Mouse (Mus musculus) midbrain, postnatal 0 days (tissue): ENCODE measurements at regions not wholly inside any gene's neighbourhood (a gene's known extent, or its start where the extent isn't known, plus 50 kb on each side); places are given as distances from the start of the nearest gene placed in this dataset.

Source experiments
- ATAC-seq: fragments of 200-750 bp; cut with Nextera tagmentation; 2 replicates; pipeline ENCODE4 v1.8.0; 2017; ENCODE audit warnings: moderate number of reproducible peaks, mild to moderate bottlenecking, moderate TSS enrichment, moderate library complexity; ENCODE audit not compliant: low FRiP score
- DNase-seq: peaks from one replicate; pipeline ENCODE4 v3.0.0-alpha.2; 2015; ENCODE audit warnings: low spot score
- H3K27ac ChIP-seq: fragments of 300-500 bp; sonication (generic); 2 replicates; pipeline ENCODE4 v1.5.1; 2014; ENCODE audit warnings: low read depth, mild to moderate bottlenecking, low read length, mixed read lengths
- H3K27me3 ChIP-seq: fragments of 300-500 bp; sonication (generic); 2 replicates; pipeline ENCODE4 v1.6.1; 2014; ENCODE audit warnings: low read length, control low read depth, mixed read lengths; ENCODE audit not compliant: insufficient read depth
- H3K36me3 ChIP-seq: fragments of 300-500 bp; sonication (generic); 2 replicates; pipeline ENCODE4 v1.6.1; 2014; ENCODE audit warnings: low read length, control low read depth, mixed read lengths; ENCODE audit not compliant: insufficient read depth
- H3K4me1 ChIP-seq: fragments of 300-500 bp; sonication (generic); 2 replicates; pipeline ENCODE4 v1.6.1; 2014; ENCODE audit warnings: mild to moderate bottlenecking, control low read depth, antibody characterized with exemption, low read length, mixed read lengths; ENCODE audit not compliant: insufficient read depth
- H3K4me2 ChIP-seq: fragments of 300-500 bp; sonication (generic); 2 replicates; pipeline ENCODE4 v1.6.1; 2014; ENCODE audit warnings: low read depth, mild to moderate bottlenecking, low read length, mixed read lengths; ENCODE audit not compliant: poor library complexity, severe bottlenecking
- H3K4me3 ChIP-seq: fragments of 300-500 bp; sonication (generic); 2 replicates; pipeline ENCODE4 v1.5.1; 2014; ENCODE audit warnings: low read depth, mild to moderate bottlenecking, low read length, moderate library complexity
- H3K9ac ChIP-seq: fragments of 300-500 bp; sonication (generic); replicated peaks from 2 replicates; pipeline ENCODE4 v1.6.1; 2014; ENCODE audit warnings: mild to moderate bottlenecking, low read length, moderate library complexity, mixed read lengths; ENCODE audit not compliant: poor library complexity, severe bottlenecking
- H3K9me3 ChIP-seq: fragments of 300-500 bp; sonication (generic); 2 replicates; pipeline ENCODE4 v1.6.1; 2016; ENCODE audit warnings: low read length, control low read depth
- CTCF ChIP-seq: IDR thresholded peaks from 2 replicates; pipeline ENCODE4 v1.5.1; 2016; ENCODE audit warnings: antibody characterized with exemption, mild to moderate bottlenecking
- WGBS: fragments of 180-500 bp; shearing (Covaris S2); extraction: QIAGEN DNeasy Blood & Tissue Kit; methylation state at CpG from one replicate; pipeline ENCODE4 v1.1.7; 2014; 5-methylcytosine and 5-hydroxymethylcytosine counted together

- DNase-seq (no peak), ATAC-seq (no peak)
- Histone ChIP-seq H3K9ac (no peak overlapping the region), H3K4me3 (no peak overlapping the region), H3K4me2 (no peak overlapping the region), H3K9me3 (no peaks in the 10 kb centered on the region), H3K4me1 (peaks cover 3% of the 10 kb centered on the region; the same call in 1 of the 2 replicates), H3K36me3 (no peaks in the 10 kb centered on the region), H3K27ac (no peak overlapping the region), H3K27me3 (no peaks in the 10 kb centered on the region)
- TF ChIP-seq CTCF = no peak
- 69% methylated on average over 7 of the region's 7 CpGs for WGBS
These were observed 120.1 kb upstream of the Smad3 start for GRCm38 (mm10) chr9:63877864-63878263.

GRCm38 (mm10) chr9:63876886-63877285 is 119.1 kb upstream of the Smad3 start:
- H3K9ac ChIP-seq = no peak overlapping the region
- H3K27me3 ChIP-seq = no peaks in the 10 kb centered on the region
- H3K4me2 ChIP-seq = no peak overlapping the region
- no peaks in the 10 kb centered on the region for H3K9me3 ChIP-seq
- no peaks in the 10 kb centered on the region for H3K36me3 ChIP-seq
- WGBS = 49% methylated on average over 13 of the region's 13 CpGs
- H3K4me3 ChIP-seq = no peak overlapping the region
- peaks cover 3% of the 10 kb centered on the region; the same call in 1 of the 2 replicates for H3K4me1 ChIP-seq
- no peak overlapping the region for H3K27ac ChIP-seq
- DNase-seq (no peak), ATAC-seq (no peak)
- TF ChIP-seq CTCF = no peak

- DNase-seq (no peak), ATAC-seq (no peak)
- Histone ChIP-seq H3K27me3 (no peaks in the 10 kb centered on the region), H3K36me3 (no peaks in the 10 kb centered on the region), H3K9ac (no peak overlapping the region), H3K27ac (no peak overlapping the region), H3K9me3 (no peaks in the 10 kb centered on the region), H3K4me2 (no peak overlapping the region), H3K4me1 (peaks cover 3% of the 10 kb centered on the region; the same call in 1 of the 2 replicates), H3K4me3 (no peak overlapping the region)
- TF ChIP-seq CTCF = no peak
- WGBS = 88% methylated on average over 12 of the region's 12 CpGs
These were observed 118.2 kb upstream of the Smad3 start for GRCm38 (mm10) chr9:63876023-63876422.

GRCm38 (mm10) chr9:63875193-63875592 is 117.4 kb upstream of the Smad3 start:
- Histone ChIP-seq H3K4me3 (no peak overlapping the region), H3K27ac (no peak overlapping the region), H3K9ac (no peak overlapping the region), H3K36me3 (no peaks in the 10 kb centered on the region), H3K27me3 (no peaks in the 10 kb centered on the region), H3K4me2 (no peak overlapping the region), H3K4me1 (peaks cover 3% of the 10 kb centered on the region; the same call in 1 of the 2 replicates), H3K9me3 (no peaks in the 10 kb centered on the region)
- DNase-seq = no peak
- 95% methylated on average over 5 of the region's 5 CpGs for WGBS
- no peak for ATAC-seq
- 0 out of 2 replicates have a peak, but pooled peaks have one; percentile 7 for TF ChIP-seq CTCF

DNA sequence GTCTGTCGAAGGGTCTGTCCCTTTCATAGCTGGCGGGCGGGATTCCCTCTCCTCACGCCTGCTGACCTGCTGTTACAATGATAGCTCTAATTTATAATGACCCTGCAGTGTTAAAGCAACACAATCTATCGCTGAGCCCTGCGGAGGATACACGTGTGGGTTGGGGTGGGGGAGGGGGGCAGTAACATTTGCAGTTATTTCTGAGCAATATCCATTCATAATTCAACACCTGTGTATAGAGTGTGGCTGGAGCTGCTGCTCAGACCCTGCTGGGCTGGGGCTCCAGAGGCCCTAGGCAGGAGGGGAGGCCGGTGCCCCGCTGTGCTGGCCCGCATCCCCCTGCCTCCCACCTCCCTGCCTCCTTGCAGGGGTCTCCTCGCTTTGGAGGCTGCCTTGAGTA is 106.6 kb upstream of the Smad3 start:
- H3K4me1 ChIP-seq = no peaks in the 10 kb centered on the region
- 35% methylated on average over 11 of the region's 11 CpGs for WGBS
- no peak for DNase-seq
- no peak overlapping the region for H3K27ac ChIP-seq
- no peaks in the 10 kb centered on the region for H3K27me3 ChIP-seq
- no peak overlapping the region for H3K4me3 ChIP-seq
- TF ChIP-seq CTCF = no peak
- 0 out of 2 replicates have a peak, but pooled peaks cover 5% of the 10 kb centered on the region for H3K9me3 ChIP-seq
- no peak for ATAC-seq
- H3K36me3 ChIP-seq = no peaks in the 10 kb centered on the region
- no peak overlapping the region for H3K4me2 ChIP-seq
- H3K9ac ChIP-seq = no peak overlapping the region

GRCm38 (mm10) chr9:63863328-63863727 is 105.5 kb upstream of the Smad3 start:
- TF ChIP-seq CTCF = no peak
- no peak for ATAC-seq
- Histone ChIP-seq H3K4me3 (no peak overlapping the region), H3K36me3 (no peaks in the 10 kb centered on the region), H3K4me1 (no peaks in the 10 kb centered on the region), H3K9ac (no peak overlapping the region), H3K9me3 (no peaks in the 10 kb centered on the region), H3K27me3 (no peaks in the 10 kb centered on the region), H3K27ac (no peak overlapping the region), H3K4me2 (no peak overlapping the region)
- no peak for DNase-seq
- WGBS = 76% methylated on average over 4 of the region's 4 CpGs
